9 mouse cellular contexts compared by ENCODE assay signal in genomic region chr7:96983660-96984347, GRCm38 (mm10). TPM values are rescaled to one million over a fixed set of nuclear protein-coding genes. Genes with fewer than 3 reads are reported as not detected.
DNase-seq lines count a peak whose midpoint lies in the region; ATAC-seq lines count a peak whose summit lies in the region.
"Had no signal": no experiment of that assay in that cellular context is flagged by ENCODE, and none has a peak within 500 bp of the region (broad histone marks: within the 10 kb centered on the region; RNA-seq: fewer than 3 reads in every experiment).

No protein-coding gene starts in this region.

- no peaks in the 10 kb centered on the region for H3K27me3 ChIP-seq in neural tube, embryonic 12.5 days (replicated peaks)

- DNase-seq in layer of hippocampus, adult 9-11 months, result peak; percentile 51
- no peak for DNase-seq in layer of hippocampus, adult 9-10 months (ENCODE audit: low spot score)
- peak; percentile 42 to 43 for DNase-seq in heart, adult 18-20 months
- peak; percentile 13 to 25 for DNase-seq in layer of hippocampus, postnatal 10 days (ENCODE audit: low spot score in 2 of 2)
- no peak for DNase-seq in spleen, postnatal 10 days (ENCODE audit: low spot score in 2 of 2)
- no peak for DNase-seq in adrenal gland, postnatal 14 days

- H3K4me1 ChIP-seq in neural tube, embryonic 12.5 days, result peaks cover 14% of the 10 kb centered on the region

- no peak overlapping the region for H3K4me2 ChIP-seq in neural tube, embryonic 12.5 days (replicated peaks)

- no peaks in the 10 kb centered on the region for H3K9me3 ChIP-seq in neural tube, embryonic 12.5 days

- no peak overlapping the region for H3K27ac ChIP-seq in neural tube, embryonic 12.5 days
- H3K27ac ChIP-seq: liver, embryonic 14.5 days had no signal

- H3K9ac ChIP-seq in neural tube, embryonic 12.5 days, result no peak overlapping the region
- H3K9ac ChIP-seq: liver, embryonic 14.5 days had no signal

- 23% methylated on average over 7 of the region's 7 CpGs for WGBS in neural tube, embryonic 12.5 days

- ATAC-seq in neural tube, embryonic 12.5 days (ENCODE audit: low FRiP score, low read depth), result 0 out of 2 replicates have a peak, but pooled peaks have one; percentile 49
- ATAC-seq in CD4-positive, CD25-positive, alpha-beta regulatory T cell, adult 4 months, result no peak

- H3K36me3 ChIP-seq in neural tube, embryonic 12.5 days, result no peaks in the 10 kb centered on the region

- no peak overlapping the region for H3K4me3 ChIP-seq in neural tube, embryonic 12.5 days

RNA-seq across cellular contexts. Expression of gene Nars2, which starts 32.5 kb away (rescaled TPM):
- 10 to 100 TPM; 22.6 to 23.5 TPM for total RNA-seq in heart, adult 18-20 months (2021)
- total RNA-seq in layer of hippocampus, postnatal 10 days (2021), result 10 to 100 TPM; 19.3 to 19.5 TPM
- polyA plus RNA-seq in neural tube, embryonic 12.5 days (2016; fragmentation: Nextera tagmentation; extraction: Ambion mirVana), result 20.2 and 23.5 TPM in 2 replicates
- 19.3 and 23.8 TPM in 2 replicates for total RNA-seq in adrenal gland, postnatal 14 days (2021)
- polyA plus RNA-seq in CD4-positive, CD25-positive, alpha-beta regulatory T cell, adult 4 months (2017; shearing (Covaris generic)), result 10 to 100 TPM in 1 of 2 experiments, 1 to 10 TPM in 1; 7.4 to 11.5 TPM

Comparison
In these comparisons a context has a peak if more than half of its experiments do, and no peak if none do; other contexts are left out.
1. DNase-seq: peak in layer of hippocampus, adult 9-11 months (single experiment), heart, adult 18-20 months (2 of 2) and layer of hippocampus, postnatal 10 days (2 of 2); none in layer of hippocampus, adult 9-10 months (single experiment), spleen, postnatal 10 days (0 of 2) and adrenal gland, postnatal 14 days (single experiment).